Mouse (Mus musculus) G1E (cell line): ENCODE data around the gene Xpot.

Source experiments
- CTCF ChIP-seq: IDR thresholded peaks from 2 replicates; pipeline ENCODE4 v1.5.1; 2012; ENCODE audit warnings: low read depth, low read length, inconsistent platforms, mixed read lengths
- GATA1 ChIP-seq: IDR thresholded peaks from 2 replicates; pipeline ENCODE4 v1.6.1; 2012; ENCODE audit warnings: borderline replicate concordance, low read length, inconsistent platforms, mixed read lengths
- GATA2 ChIP-seq: IDR thresholded peaks from 2 replicates; pipeline ENCODE4 v1.6.1; 2012; ENCODE audit warnings: low read depth, low read length, inconsistent platforms, borderline replicate concordance
- POLR2AphosphoS5 ChIP-seq: IDR thresholded peaks from 2 replicates; pipeline ENCODE4 v1.6.1; 2012; ENCODE audit warnings: low read depth, low read length, inconsistent platforms; ENCODE audit not compliant: insufficient replicate concordance
- TAL1 ChIP-seq: conservative IDR thresholded peaks from 2 replicates; pipeline ENCODE4 v1.6.1; 2012; ENCODE audit warnings: low read depth, low read length, inconsistent platforms, mixed read lengths

- TF ChIP-seq POLR2AphosphoS5 (no peak), CTCF (no peak), GATA1 (no peak), TAL1 (no peak), GATA2 (no peak)
Observed at GRCm38 (mm10) chr10:121549670-121550069, 76.5 kb downstream of the Xpot start.
